ENCODE assay signal across 22 mouse cellular contexts in the genomic region with DNA sequence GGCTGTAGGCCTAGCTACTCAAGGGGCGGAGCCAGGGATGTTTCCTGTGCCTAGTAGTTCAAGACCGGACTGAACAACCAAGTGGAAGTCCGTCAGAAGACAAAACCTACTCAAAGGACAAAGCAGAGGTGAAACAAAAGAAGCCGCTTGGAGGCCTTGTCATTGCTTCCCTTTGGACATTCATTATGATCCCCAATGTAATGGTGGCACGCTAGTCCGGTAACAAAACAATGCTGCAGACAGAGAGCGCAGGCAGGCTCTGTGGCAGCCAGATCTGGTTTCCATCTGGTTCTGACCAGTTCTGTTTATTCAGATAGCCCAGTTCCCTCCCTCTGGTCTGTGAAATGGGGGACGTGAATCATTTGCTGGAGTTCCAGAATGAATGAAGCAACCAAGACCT.
"Had no signal": no experiment of that assay in that cellular context is flagged by ENCODE, and none has a peak within 500 bp of the region (broad histone marks: within the 10 kb centered on the region; RNA-seq: fewer than 3 reads in every experiment).

No protein-coding gene starts in this region.

- H3K27me3 ChIP-seq: liver, embryonic 15.5 days; lung, embryonic 15.5 days; midbrain, embryonic 13.5 days; neural tube, embryonic 13.5 days had no signal

- H3K4me1 ChIP-seq: liver, embryonic 12.5 days; megakaryocyte, embryonic 14.5 days had no signal

- H3K4me2 ChIP-seq: limb, embryonic 13.5 days; liver, embryonic 12.5 days; liver, embryonic 15.5 days; lung, embryonic 15.5 days; midbrain, embryonic 13.5 days; neural tube, embryonic 13.5 days had no signal

- DNase-seq: kidney, postnatal 25 days; layer of hippocampus, adult 9-11 months; liver; lung, adult 18-20 months; lung, postnatal 10 days; lung, postnatal 36 days; right cerebral cortex, postnatal 4 days; thymus, postnatal 25 days had no signal

- H3K36me3 ChIP-seq: limb, embryonic 10.5 days; limb, embryonic 13.5 days; liver, embryonic 12.5 days; liver, embryonic 15.5 days; lung, embryonic 15.5 days; midbrain, embryonic 10.5 days; midbrain, embryonic 13.5 days; neural tube, embryonic 13.5 days had no signal

- H3K9ac ChIP-seq: limb, embryonic 13.5 days; liver, embryonic 12.5 days; liver, embryonic 15.5 days; lung, embryonic 15.5 days; midbrain, embryonic 13.5 days; neural tube, embryonic 13.5 days had no signal

- H3K9me3 ChIP-seq: limb, embryonic 10.5 days; limb, embryonic 13.5 days; liver, embryonic 12.5 days; liver, embryonic 15.5 days; lung, embryonic 15.5 days; megakaryocyte, embryonic 14.5 days; midbrain, embryonic 10.5 days; midbrain, embryonic 13.5 days; neural tube, embryonic 13.5 days had no signal

- H3K27ac ChIP-seq: kidney, postnatal 0 days; layer of hippocampus, adult 2 months; limb, embryonic 10.5 days; limb, embryonic 13.5 days; liver, embryonic 12.5 days; liver, embryonic 15.5 days; lung, embryonic 15.5 days; midbrain, embryonic 10.5 days; midbrain, embryonic 13.5 days; neural tube, embryonic 13.5 days; stomach, postnatal 0 days had no signal

- ATAC-seq: liver, embryonic 12.5 days; midbrain, embryonic 13.5 days; midbrain, embryonic 16.5 days had no signal

- H3K4me3 ChIP-seq: layer of hippocampus, adult 2 months; limb, embryonic 10.5 days; limb, embryonic 13.5 days; liver, embryonic 12.5 days; liver, embryonic 15.5 days; lung, embryonic 15.5 days; megakaryocyte, embryonic 14.5 days; midbrain, embryonic 10.5 days; midbrain, embryonic 13.5 days; myocyte; neural tube, embryonic 13.5 days had no signal
